Mouse (Mus musculus) forebrain, embryonic 11.5 days (tissue): ENCODE measurements around the gene Gja1. TPM values are rescaled to one million over a fixed set of nuclear protein-coding genes. Genes with fewer than 3 reads are reported as not detected.
"Not testable (repeated sequence)": the region's sequence is repeated elsewhere in the genome, so short reads cannot be mapped to it uniquely, and the experiment has no call there.

Experiments used
- ATAC-seq: fragments of 200-750 bp; cut with Nextera tagmentation; replicated peaks from 2 replicates; pipeline ENCODE4 v1.8.0; 2017; ENCODE audit warnings: moderate TSS enrichment; ENCODE audit not compliant: low FRiP score
- DNase-seq: peaks from one replicate; pipeline ENCODE4 v3.0.0-alpha.2; 2017; ENCODE audit warnings: low spot score
- H3K27ac ChIP-seq: fragments of 300-500 bp; sonication (generic); 2 replicates; pipeline ENCODE4 v1.5.1; 2014; ENCODE audit warnings: low read depth, low read length
- H3K27me3 ChIP-seq: fragments of 300-500 bp; sonication (generic); 2 replicates; pipeline ENCODE4 v1.6.1; 2014; ENCODE audit warnings: mild to moderate bottlenecking, low read length, mixed read lengths; ENCODE audit not compliant: control insufficient read depth, insufficient read depth
- H3K36me3 ChIP-seq: fragments of 300-500 bp; sonication (generic); 2 replicates; pipeline ENCODE4 v1.6.1; 2014; ENCODE audit warnings: mild to moderate bottlenecking, low read length, moderate library complexity, mixed read lengths; ENCODE audit not compliant: control insufficient read depth, insufficient read depth
- H3K4me1 ChIP-seq: fragments of 300-500 bp; sonication (generic); replicated peaks from 2 replicates; pipeline ENCODE4 v1.6.1; 2014; ENCODE audit warnings: low read length, mixed read lengths; ENCODE audit not compliant: control insufficient read depth, insufficient read depth
- H3K4me2 ChIP-seq: fragments of 300-500 bp; sonication (generic); 2 replicates; pipeline ENCODE4 v1.6.1; 2014; ENCODE audit warnings: low read depth, mild to moderate bottlenecking, low read length, moderate library complexity, mixed read lengths; ENCODE audit not compliant: severe bottlenecking
- H3K4me3 ChIP-seq: fragments of 300-500 bp; sonication (generic); 2 replicates; pipeline ENCODE4 v1.5.1; 2014; ENCODE audit warnings: low read depth, low read length
- H3K9ac ChIP-seq: fragments of 300-500 bp; sonication (generic); 2 replicates; pipeline ENCODE4 v1.6.1; 2014; ENCODE audit warnings: low read length
- H3K9me3 ChIP-seq: fragments of 300-500 bp; sonication (generic); 2 replicates; pipeline ENCODE4 v1.6.1; 2016; ENCODE audit warnings: low read length, mixed read lengths; ENCODE audit not compliant: control insufficient read depth
- WGBS: fragments of 180-500 bp; shearing (Covaris S2); extraction: QIAGEN DNeasy Blood & Tissue Kit; methylation state at CpG from one replicate; pipeline ENCODE4 v1.1.7; 2014; 5-methylcytosine and 5-hydroxymethylcytosine counted together
- polyA plus RNA-seq: library from polyadenylated mRNA; unstranded; fragments of >200 nt; fragmentation: Nextera tagmentation; extraction: Ambion mirVana; gene quantifications from 2 replicates; pipeline ENCODE4 v1.2.1, GENCODE M21; 2014

Gene Gja1
- polyA plus RNA-seq, 1 experiment from 2014 or later, result 166 TPM

DNA sequence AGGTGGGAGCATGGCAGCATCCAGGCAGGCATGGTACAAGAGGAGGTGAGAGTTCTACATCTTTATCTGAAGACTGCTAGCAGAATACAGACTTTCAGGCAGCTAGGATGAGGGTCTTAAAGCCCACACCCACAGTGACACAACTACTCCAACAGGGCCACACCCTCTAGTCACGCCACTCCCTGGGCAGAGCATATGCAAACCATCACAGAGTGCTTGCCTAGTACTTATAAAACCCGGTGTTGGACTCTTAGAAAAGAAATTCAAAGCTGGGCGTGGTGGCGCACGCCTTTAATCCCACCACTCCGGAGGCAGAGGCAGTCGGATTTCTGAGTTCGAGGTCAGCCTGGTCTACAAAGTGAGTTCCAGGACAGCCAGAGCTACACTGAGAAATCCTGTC is 24.3 kb downstream of the Gja1 start:
- H3K27me3 ChIP-seq, H3K4me2 ChIP-seq, H3K27ac ChIP-seq, H3K4me1 ChIP-seq, H3K9ac ChIP-seq, ATAC-seq, H3K36me3 ChIP-seq, DNase-seq, H3K9me3 ChIP-seq, H3K4me3 ChIP-seq: not testable (repeated sequence)
- 94% methylated on average over 8 of the region's 8 CpGs for WGBS

DNA sequence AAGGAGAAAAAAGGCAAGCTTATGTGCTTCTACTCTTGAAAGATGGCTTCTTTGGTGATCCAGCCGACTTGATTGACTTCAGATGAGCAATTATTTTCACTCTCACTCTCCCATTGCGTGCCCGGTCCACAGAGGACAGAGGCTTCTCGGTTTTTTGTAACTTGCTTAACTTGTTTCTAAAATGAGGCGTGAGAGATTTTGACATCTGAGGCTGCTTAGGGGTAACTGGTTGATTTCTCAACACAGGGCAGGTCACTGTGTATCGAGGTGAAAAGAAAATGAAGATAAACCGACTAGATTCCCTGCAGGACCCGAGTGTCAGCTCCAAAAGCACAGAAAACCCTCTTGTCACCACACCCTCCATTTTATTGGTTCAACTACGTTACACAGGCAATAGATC is 28.8 kb downstream of the Gja1 start:
- Histone ChIP-seq H3K27ac (no peak overlapping the region), H3K4me2 (no peak overlapping the region), H3K4me3 (no peak overlapping the region), H3K27me3 (no peaks in the 10 kb centered on the region), H3K9ac (no peak overlapping the region), H3K4me1 (no peaks in the 10 kb centered on the region), H3K36me3 (no peaks in the 10 kb centered on the region), H3K9me3 (no peaks in the 10 kb centered on the region)
- WGBS, result 81% methylated on average over 9 of the region's 9 CpGs
- ATAC-seq (no peak), DNase-seq (no peak)

DNA sequence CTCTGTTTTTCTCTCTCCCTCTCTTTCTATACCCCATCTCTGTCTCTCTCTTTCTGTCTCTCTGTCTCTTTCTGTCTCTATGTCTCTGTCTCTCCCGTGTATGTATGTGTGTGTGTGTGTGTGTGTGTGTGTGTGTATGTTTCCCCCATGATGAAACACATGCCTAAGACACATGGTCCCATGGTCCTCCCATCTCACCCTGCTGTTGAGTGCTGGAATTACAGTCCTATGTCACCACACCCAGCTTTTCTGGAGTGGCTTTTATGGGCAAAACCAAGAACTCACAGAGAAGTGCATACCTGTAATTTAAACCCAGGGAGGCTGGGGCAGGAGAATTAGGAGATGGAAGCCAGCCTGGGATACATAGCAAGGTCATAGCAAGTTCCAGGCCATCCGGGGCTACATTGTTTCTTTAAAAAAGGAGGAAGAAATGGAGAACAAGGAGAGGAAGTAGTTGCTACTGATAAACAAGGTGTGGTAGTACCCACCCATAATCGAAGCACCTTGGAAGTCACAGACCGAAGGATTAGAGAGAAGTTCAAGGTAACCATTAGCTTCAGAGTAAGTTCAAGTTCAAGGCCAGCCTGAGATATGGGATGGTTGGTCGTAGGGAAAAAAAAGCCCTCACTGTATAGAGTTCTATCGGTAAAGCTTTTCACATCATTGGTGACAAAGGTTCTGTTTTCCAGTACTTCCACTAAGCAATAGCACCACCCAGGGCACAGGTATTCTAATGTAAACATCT is 29.4 kb downstream of the Gja1 start:
- 93% methylated on average over 6 of the region's 6 CpGs for WGBS
- Histone ChIP-seq H3K4me1 (no peaks in the 10 kb centered on the region), H3K9ac (no peak overlapping the region), H3K27ac (no peak overlapping the region), H3K4me3 (no peak overlapping the region), H3K36me3 (no peaks in the 10 kb centered on the region), H3K4me2 (no peak overlapping the region), H3K9me3 (no peaks in the 10 kb centered on the region), H3K27me3 (no peaks in the 10 kb centered on the region)
- no peak for ATAC-seq
- no peak for DNase-seq

GRCm38 (mm10) chr10:56415894-56416570 is 38.9 kb downstream of the Gja1 start:
- Histone ChIP-seq H3K4me2 (no peak overlapping the region), H3K9ac (no peak overlapping the region), H3K27ac (no peak overlapping the region), H3K27me3 (no peaks in the 10 kb centered on the region), H3K4me1 (no peaks in the 10 kb centered on the region), H3K36me3 (no peaks in the 10 kb centered on the region), H3K4me3 (no peak overlapping the region), H3K9me3 (no peaks in the 10 kb centered on the region)
- no peak for DNase-seq
- 73% methylated on average over 7 of the region's 7 CpGs for whole genome bisulfite sequencing
- no peak for ATAC-seq

DNA sequence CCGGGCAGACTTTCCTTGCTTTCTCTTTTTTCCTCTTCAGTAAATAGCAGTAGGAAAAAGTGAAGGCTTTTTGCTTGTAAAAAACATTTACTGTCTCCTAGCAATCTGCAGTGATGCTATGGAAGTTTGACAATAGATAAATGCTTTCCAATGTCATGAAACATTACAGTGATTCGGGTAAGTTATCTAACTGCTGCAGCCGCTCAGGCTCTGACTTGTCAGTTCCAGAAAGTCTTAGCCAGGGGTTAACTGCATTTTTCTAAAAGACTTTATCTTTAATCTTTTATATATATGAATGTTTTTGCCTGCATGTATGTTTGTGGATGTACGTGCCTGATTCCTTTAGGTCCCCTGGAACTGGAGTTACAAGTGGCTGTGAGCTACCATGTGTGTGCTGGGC is 45.4 kb downstream of the Gja1 start:
- Histone ChIP-seq H3K27me3 (no peaks in the 10 kb centered on the region), H3K9ac (no peak overlapping the region), H3K4me3 (no peak overlapping the region), H3K27ac (no peak overlapping the region), H3K4me1 (no peaks in the 10 kb centered on the region), H3K9me3 (no peaks in the 10 kb centered on the region), H3K36me3 (no peaks in the 10 kb centered on the region), H3K4me2 (no peak overlapping the region)
- no peak for ATAC-seq
- DNase-seq, result no peak
- WGBS, result 92% methylated on average over 4 of the region's 4 CpGs

- Histone ChIP-seq H3K36me3 (no peaks in the 10 kb centered on the region), H3K9me3 (no peaks in the 10 kb centered on the region), H3K27me3 (no peaks in the 10 kb centered on the region), H3K27ac (no peak overlapping the region), H3K9ac (no peak overlapping the region), H3K4me1 (no peaks in the 10 kb centered on the region), H3K4me3 (no peak overlapping the region), H3K4me2 (no peak overlapping the region)
- WGBS, result 81% methylated on average over 15 of the region's 15 CpGs
- no peak for DNase-seq
- no peak for ATAC-seq
These were observed 48.1 kb downstream of the Gja1 start for GRCm38 (mm10) chr10:56425016-56425798.

- Histone ChIP-seq H3K36me3 (no peaks in the 10 kb centered on the region), H3K4me2 (no peak overlapping the region), H3K27me3 (no peaks in the 10 kb centered on the region), H3K9ac (no peak overlapping the region), H3K4me3 (no peak overlapping the region), H3K4me1 (no peaks in the 10 kb centered on the region), H3K9me3 (no peaks in the 10 kb centered on the region), H3K27ac (no peak overlapping the region)
- WGBS, result 57% methylated on average over 4 of the region's 4 CpGs
- 0 out of 2 replicates have a peak, but pooled peaks have one; percentile 22 for ATAC-seq
- DNase-seq, result no peak
These were observed 49.2 kb downstream of the Gja1 start for GRCm38 (mm10) chr10:56426369-56426768.

DNA sequence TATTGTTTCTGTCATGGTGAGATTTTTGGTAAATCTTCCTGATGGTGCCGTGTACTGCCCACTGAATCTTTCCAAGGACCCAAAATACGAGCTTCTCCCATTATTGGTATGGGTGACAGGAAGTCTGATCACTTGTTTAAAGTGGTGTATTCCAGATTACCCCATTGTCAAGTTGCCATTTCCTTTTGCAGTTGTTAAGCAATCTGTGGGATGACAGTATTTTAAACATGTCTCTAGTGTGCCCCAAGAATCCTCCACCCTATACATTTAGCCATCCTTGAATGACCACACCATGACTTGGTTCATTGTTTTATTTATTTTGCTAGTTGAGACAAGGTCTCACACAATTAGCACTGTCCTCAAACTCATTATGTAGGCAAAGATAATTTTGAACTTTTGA is 50.3 kb downstream of the Gja1 start:
- H3K4me3 ChIP-seq, result no peak overlapping the region
- H3K9ac ChIP-seq, result no peak overlapping the region
- 0 out of 2 replicates have a peak, but pooled peaks cover 2% of the 10 kb centered on the region for H3K4me1 ChIP-seq
- no peak overlapping the region for H3K27ac ChIP-seq
- DNase-seq (no peak), ATAC-seq (no peak)
- H3K27me3 ChIP-seq, result no peaks in the 10 kb centered on the region
- H3K9me3 ChIP-seq, result no peaks in the 10 kb centered on the region
- no peak overlapping the region for H3K4me2 ChIP-seq
- WGBS, result 87% methylated on average over 2 of the region's 2 CpGs
- no peaks in the 10 kb centered on the region for H3K36me3 ChIP-seq
